Mouse (Mus musculus): ENCODE measurements around the gene Nxph4.

Gene Nxph4

DNA sequence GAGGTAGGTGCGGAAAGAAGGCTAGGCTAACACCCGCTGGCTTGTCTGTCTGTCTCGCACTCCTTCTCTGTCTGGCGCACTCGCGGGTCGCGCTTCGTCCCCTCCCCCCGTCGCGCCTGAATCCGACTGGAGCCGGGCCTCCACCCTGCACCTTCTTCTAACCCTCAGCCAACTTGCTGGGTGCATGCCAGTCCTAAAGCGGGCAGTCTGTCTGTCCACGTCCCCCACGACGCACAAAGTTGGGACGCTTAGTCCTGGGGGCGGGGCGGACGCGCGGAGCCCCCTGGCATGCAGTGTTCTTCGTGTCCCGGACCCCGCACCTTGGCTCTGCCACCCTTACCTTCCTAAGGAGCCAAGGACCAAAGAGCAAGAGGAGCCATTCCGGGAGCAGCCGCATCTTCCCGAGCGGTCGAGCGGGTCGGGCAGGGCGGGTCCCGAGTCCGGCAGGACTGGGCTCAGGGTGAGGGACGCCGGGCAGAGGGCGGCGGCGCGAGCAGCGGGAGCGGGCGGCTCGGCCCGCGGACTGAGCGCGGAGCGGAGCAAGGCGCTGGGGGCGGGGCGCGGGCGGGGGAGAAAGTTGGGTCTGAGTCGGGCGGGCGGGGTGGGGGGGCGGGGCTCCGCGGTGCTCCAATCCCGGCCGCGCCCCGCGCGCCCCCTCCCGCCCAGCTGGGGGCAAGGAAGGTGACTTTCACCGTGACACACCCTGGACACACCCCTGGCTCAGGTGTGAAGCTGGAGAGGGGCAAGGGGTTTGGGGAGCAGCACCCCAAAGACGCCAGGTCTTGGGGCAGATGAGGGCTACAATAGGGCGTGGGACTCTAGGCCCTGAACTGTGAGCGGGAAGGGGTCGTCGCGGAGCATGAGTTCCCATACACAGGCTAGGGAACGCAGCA lies at the start of gene Nxph4:
Gene Nxph4 (minus strand): TSS at position 524 of the 893 bp plus-strand sequence.
- DNase-seq (ENCODE audit: low spot score in 2 of 2) = no peak

- DNase-seq (ENCODE audit: low spot score in 2 of 2) = no peak
Measured at GRCm38 (mm10) chr10:127583649-127584048, 49.3 kb upstream of the Nxph4 start.

- no peak for DNase-seq (ENCODE audit: low spot score in 2 of 2)
Measured at GRCm38 (mm10) chr10:127581291-127581690, 46.9 kb upstream of the Nxph4 start.

DNA sequence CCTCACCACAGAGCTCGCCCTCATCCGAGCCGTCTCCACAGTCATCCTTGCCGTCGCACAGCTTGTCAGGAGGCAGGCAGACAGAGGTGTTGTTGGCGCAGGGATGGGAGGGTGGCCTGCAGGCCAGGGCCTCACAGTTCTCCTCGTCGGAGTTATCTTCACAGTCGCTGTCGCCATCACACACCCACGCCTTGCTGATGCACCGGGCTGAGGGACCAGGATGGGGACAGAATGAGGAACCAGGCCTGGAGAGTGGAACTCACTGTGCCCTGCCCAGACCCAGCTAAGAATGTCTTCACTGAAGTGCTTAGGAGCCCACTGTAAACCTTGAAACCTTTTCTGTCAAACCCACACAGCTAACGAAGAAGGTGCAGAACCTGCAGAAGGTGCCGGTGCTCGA lies 43.6 kb upstream of the Nxph4 start:
- DNase-seq (ENCODE audit: low spot score in 2 of 2) = no peak

DNA sequence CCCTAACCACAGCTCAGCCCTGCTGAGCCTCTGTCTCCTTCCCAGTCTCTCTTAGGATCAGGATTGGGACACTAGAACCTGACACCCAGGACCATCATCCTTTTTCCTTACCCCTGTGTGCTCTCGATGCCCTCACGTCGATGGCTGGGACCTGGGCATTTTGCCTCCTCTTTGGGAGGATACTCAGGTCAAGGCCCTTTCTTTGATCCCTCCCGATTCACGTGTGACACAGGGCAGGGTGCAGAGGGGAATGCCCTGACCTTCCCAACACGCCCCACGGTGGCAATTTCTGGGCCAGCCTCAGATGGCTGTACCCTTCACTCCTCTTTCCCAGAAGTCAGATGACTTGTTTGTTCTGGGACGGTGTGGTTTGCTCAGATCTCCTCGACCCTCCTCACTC lies 42.8 kb upstream of the Nxph4 start:
- no peak for DNase-seq (ENCODE audit: low spot score in 2 of 2)

GRCm38 (mm10) chr10:127576381-127576961 lies 42.1 kb upstream of the Nxph4 start:
- peak; percentile 39 to 53 for DNase-seq (ENCODE audit: low spot score in 2 of 2)

GRCm38 (mm10) chr10:127575741-127576140 lies 41.4 kb upstream of the Nxph4 start:
- DNase-seq (ENCODE audit: low spot score in 2 of 2) = no peak

DNA sequence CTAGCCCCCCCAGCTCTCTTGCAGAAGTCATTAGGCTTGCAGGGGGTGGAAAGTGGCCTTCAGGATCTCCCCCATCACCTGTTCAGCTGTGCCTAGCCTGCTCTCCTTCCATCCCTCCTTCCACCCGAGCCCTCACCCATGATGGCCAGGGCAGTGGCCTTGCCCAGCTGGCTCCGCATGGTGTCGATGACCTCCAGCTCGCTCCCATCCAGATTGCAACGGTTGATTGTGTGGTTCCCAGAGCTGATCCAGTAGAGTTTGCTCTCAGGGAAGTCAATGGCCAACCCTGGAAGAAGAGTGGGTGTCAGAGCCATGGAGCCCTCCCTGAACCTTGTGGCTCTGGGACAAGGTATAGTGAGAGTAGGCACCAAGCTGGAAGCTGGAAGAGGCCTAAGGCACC lies 37.9 kb upstream of the Nxph4 start:
- no peak for DNase-seq (ENCODE audit: low spot score in 2 of 2)

DNA sequence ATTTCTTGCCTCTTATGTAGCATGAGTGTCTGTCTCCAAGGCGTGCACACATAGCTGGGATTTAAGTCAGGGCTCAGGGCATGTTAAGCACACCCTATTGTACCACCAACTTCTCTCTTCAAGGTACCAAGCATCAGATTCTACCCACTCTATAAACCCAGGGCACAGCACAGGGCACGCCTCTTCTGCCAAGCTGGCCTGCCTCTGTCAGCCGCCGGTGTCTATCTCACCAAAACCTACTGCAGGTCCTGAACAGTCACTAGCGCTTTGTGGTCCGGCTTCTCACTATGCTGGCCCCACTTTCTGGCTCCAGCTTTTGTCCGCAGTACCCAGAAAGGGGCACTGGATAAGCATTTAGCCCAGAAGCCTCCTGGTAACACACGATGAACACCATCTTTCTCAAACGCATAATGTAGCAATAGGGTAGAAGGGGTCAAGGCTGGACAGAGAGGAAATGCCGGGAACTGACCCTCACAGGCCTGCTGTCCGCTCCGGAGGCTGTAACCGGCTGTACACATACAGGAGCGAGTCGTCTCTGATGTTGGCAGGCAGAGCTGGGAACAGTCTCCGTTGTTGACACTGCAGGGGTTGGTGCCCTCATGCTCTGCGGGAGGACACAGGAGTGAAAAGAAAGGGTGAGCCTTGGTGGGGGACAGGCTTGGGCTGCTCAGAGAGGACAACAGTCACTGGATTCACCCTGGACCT lies 36.7 kb upstream of the Nxph4 start:
- DNase-seq (ENCODE audit: low spot score in 2 of 2) = no peak

DNA sequence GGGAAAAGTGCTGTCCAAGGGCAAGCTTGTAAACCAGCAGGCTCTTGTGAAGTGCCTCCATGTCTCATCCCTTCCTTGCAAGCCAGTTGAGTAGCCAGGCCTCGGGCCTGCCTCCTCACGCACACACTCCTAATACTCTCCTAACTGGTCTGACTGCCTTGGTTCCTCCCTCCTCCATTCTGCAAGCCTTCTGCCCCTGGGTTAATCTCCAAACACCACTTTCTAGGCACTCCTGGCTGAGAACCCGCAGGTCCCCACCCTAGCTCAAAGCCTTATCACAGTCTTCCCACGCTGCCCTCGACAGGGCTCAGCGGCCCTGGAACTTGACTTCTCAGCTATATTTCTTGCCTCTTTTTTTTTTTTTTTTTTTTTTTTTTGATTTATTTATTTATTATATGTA lies 36.0 kb upstream of the Nxph4 start:
- DNase-seq (ENCODE audit: low spot score in 2 of 2) = no peak

DNA sequence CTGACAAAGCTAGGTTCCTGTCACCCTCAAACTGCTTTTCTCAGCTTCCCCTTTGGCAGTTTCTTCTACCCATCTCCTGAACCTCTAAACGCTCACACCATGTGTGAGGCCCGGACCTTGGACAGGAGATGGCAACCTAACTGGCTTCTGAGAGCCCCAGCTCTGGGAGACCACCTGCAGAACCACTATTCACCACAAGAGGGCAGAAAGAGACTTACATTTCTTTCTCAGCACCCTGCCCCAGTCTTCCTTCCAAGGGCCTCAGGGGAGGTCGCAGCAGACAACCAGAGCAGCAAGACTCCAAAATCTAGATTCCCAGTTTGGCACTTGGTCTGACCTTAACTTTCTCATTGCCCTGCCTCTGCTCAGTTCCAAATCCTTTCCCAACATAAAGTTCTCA lies 35.1 kb upstream of the Nxph4 start:
- peak; percentile 69 to 74 for DNase-seq (ENCODE audit: low spot score in 2 of 2)

- no peak for DNase-seq (ENCODE audit: low spot score in 2 of 2)
Measured at GRCm38 (mm10) chr10:127566553-127567326, 32.4 kb upstream of the Nxph4 start.

GRCm38 (mm10) chr10:127564301-127564700 lies 29.9 kb upstream of the Nxph4 start:
- DNase-seq (ENCODE audit: low spot score in 2 of 2) = no peak

GRCm38 (mm10) chr10:127563840-127564239 lies 29.5 kb upstream of the Nxph4 start:
- no peak for DNase-seq (ENCODE audit: low spot score in 2 of 2)

GRCm38 (mm10) chr10:127561145-127561544 lies 26.8 kb upstream of the Nxph4 start:
- DNase-seq (ENCODE audit: low spot score in 2 of 2) = no peak

DNA sequence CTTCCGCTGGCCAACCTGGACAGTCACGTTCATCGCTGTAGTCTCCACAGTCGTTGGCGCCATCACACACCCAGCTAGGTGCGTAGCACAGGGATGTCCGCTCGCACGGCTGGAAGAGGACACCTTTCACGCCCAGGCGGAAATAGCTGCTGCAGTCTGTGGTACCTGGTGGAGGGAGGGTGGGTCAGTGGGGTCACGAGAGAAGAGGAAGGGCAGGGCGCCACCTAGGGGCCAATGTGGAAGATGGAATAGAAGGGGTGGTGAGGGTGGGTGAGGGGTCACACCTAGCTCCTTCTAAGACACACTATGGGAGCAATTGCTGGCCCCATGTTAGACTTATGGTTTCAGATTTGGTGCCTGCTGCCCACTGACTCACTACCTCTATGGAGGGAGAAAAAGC lies 23.0 kb upstream of the Nxph4 start:
- no peak for DNase-seq (ENCODE audit: low spot score in 2 of 2)

DNA sequence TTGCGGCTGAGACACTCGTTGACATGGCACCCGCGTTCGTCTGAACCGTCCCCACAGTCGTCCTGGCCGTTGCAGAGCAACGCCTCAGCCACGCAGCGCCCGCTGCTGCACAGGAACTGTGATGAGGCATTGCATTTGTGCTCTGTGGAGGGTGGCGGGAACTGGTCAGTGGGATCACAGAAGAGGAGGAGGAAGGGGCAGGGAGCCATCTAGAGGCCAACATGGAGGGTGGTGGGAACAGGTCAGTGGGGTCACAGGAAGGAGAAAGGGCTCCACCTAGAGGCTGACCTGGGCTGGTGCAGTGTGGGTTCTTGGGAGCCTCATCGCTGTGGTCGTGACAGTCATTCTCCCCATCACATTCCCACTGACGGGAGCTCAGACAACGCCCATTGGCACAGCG lies 21.3 kb upstream of the Nxph4 start:
- DNase-seq (ENCODE audit: low spot score in 2 of 2) = no peak

GRCm38 (mm10) chr10:127549892-127550291 lies 15.5 kb upstream of the Nxph4 start:
- no peak for DNase-seq (ENCODE audit: low spot score in 2 of 2)

GRCm38 (mm10) chr10:127548236-127548635 lies 13.9 kb upstream of the Nxph4 start:
- DNase-seq (ENCODE audit: low spot score in 2 of 2) = no peak

- no peak for DNase-seq (ENCODE audit: low spot score in 2 of 2)
Measured at GRCm38 (mm10) chr10:127546505-127546904, 12.1 kb upstream of the Nxph4 start.

DNA sequence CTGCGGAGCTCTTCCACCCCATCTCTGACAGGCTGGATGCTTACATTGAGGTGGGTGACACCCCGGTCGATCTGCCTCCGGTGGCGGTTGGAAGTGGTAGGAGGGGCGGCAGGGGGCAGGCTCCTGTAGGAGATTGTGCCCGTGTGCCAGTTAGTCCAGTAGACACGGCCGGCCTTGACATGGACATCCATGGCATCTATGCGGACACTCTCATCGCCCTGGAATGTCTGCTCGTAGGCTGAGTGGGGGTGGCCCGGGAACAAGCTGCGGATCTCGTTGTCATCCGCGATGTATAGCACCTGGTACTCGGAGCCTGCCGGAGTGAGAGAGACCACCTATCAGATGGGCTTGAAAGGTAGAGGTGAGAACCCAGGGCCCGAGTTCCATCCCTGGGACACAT lies 10.0 kb upstream of the Nxph4 start:
- no peak for DNase-seq (ENCODE audit: low spot score in 2 of 2)

DNA sequence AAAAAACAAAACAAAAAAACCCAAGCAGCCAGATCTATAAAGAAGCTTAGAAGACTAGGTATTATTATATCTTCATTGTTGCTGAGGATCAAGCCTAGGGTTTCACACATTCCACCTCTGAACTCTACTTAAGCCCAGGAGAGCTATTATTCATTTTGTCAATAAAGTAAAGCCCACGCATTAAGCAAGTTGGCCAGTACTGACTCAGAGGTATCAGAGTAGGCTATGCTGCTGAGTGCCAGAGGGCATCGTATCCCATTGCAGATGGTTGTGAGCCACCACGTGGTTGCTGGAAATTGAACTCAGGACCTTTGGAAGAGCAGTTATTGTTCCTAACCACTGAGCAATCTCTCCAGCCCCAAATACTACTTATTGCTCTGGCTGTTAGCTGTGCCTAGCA lies 9.6 kb upstream of the Nxph4 start:
- no peak for DNase-seq (ENCODE audit: low spot score in 2 of 2)
